Mouse (Mus musculus): ENCODE data around the gene N6amt1.
A peak's percentile ranks its signal among the peaks of the same experiment; 100 is the strongest.

N6amt1 gene

GRCm38 (mm10) chr16:87387444-87387977 lies 33.5 kb downstream of the N6amt1 start:
- no peak for DNase-seq (ENCODE audit: low spot score)

- peak; percentile 84 for DNase-seq (ENCODE audit: low spot score)
Observed at GRCm38 (mm10) chr16:87393813-87394548, 40.0 kb downstream of the N6amt1 start.

- DNase-seq (ENCODE audit: low spot score), result peak; percentile 14
Observed at GRCm38 (mm10) chr16:87405001-87405400, 51.0 kb downstream of the N6amt1 start.

Measured in embryo, embryonic 10.5 days (tissue).